Mouse (Mus musculus) hindlimb bud, embryonic 11.5 days (tissue): ENCODE results near the gene Cd247.

Source experiments
- DNase-seq: peaks from one replicate; pipeline ENCODE4 v3.0.0-alpha.2; 2012; ENCODE audit warnings: low read depth, low spot score; ENCODE audit errors: extremely low spot score

Gene Cd247

DNA sequence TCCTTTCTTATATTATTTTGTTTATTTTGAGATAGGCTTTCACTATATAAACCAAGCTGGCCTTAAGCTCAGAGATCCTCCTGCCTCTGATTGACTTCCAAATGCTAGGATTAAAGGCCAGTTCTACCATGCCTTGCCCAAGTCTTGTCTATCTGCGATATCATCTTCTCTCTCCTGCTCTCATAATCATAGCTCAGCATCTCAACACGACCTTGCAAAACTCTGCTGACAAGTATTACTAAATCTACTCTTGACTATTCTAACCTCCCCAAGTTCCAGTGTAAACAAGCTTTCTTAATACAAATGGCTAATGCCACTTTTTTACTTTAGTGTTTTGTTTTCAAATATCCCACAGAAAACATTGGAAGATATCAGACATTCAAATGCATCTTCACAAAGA is 119.7 kb downstream of the Cd247 start:
- no peak for DNase-seq

GRCm38 (mm10) chr1:165908806-165909205 is 120.3 kb downstream of the Cd247 start:
- DNase-seq = no peak

GRCm38 (mm10) chr1:165909471-165909870 is 121.0 kb downstream of the Cd247 start:
- no peak for DNase-seq

DNA sequence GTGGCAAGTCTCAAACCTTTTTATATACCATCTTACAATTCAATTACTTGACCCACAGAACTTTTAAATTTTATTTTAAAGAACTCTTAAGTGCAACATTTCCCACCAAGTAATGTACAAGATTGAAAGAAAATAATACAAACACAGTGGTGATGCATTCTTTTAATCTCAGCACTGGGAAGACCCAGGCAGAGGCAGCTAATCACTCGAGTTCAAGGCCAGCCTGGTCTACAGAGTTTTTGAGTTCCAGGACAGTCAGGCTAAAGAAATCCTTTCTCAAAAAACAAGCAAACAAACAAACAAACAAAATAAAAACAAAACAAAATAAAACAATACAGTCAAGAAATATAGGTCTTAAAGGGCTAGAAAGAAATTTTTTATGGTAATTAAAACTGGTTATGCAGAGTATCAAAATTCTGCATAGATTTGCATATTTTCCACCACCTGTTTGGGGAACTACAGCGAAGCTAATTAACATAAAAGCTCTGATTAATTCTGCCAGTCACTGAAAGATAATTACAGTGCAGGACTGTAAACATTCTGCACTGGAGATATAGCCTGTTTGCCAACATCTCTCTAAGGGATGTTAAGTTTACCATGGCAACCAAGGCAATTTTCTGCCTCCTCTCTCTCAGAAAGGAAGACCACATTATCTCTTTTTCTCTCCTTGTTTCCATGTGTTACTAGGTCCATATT is 125.4 kb downstream of the Cd247 start:
- DNase-seq = no peak

DNA sequence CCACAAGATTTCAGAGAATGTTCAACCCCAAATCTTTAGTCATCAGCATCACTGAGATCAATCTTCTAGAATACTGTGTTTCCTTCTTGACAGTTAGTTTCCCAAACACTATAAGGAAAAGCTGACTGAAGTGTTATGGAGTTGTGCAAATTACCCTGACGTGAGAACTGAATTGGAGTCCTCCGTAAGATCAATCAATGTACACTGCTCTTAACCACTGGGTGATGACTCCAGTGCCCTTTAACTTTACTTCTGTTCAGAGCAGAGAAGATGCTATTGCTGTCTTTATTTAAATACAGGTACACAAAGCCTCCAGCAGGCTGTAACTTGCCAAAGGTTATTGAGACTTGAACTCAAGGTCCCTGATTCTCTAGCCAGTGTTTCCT is 125.9 kb downstream of the Cd247 start:
- DNase-seq = no peak

DNA sequence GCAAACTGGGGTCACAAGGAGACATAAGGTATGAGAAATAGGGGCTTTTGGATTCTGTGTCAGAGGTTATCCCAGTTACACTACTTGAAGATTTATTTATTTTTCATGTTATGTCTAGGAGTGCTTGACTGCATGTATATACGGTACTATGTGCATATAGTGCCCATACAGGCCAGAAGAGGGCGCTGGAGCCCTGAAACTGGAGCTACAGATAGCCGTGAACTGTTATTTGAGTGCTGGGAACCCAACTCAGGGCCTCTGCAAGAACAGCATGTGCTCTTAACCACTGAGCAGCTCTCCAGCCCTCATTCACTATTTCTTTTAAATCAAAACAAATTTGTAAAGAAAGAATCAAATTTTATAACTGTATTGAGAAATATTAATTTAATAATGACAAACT is 132.5 kb downstream of the Cd247 start:
- DNase-seq = no peak

DNA sequence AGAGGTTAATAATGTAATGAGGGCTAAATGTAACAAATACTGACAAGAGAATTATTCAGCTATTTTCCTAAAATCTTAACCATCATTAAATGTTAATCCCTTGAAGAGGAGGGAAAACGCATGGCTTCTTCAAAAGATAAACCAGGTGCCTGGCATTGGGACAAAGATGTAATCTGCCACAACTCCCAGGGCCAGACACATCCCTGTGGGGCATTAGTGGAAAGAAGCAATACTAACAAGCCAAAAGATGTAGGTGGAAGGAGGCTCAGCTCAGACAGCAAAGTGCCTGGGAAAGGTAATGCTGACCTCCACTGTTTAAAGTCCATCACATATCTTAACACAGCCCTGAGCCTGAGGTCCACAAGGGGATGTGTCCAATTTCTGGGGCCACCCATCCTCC is 134.0 kb downstream of the Cd247 start:
- DNase-seq = no peak

GRCm38 (mm10) chr1:165925207-165925606 is 136.7 kb downstream of the Cd247 start:
- no peak for DNase-seq
